14 mouse cellular contexts compared by ENCODE assay signal in the genomic region with DNA sequence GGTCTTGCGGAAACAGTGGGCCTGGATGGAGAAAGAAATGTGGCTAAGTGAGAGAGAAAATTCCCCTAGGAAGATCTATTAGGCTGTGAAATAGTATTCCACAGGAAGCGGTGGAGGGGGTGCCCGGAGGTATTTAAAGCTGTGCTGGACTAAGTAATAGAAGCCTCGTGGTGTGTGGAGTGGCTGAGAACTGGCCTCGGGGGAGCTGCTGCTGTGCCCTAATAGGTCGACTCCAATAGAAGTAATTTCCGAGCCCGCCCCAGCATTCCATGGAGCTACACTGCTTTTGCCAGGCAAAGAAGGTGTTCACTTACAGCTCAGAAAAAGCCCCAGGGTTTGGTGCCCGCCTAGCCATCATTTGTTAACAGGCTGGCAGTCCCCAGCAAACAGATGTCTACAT.
A peak's percentile ranks its signal among the peaks of the same experiment; 100 is the strongest.
DNase-seq lines count a peak whose midpoint lies in the region; ATAC-seq lines count a peak whose summit lies in the region.
"Had no signal": no experiment of that assay in that cellular context is flagged by ENCODE, and none has a peak within 500 bp of the region (broad histone marks: within the 10 kb centered on the region; RNA-seq: fewer than 3 reads in every experiment).

No protein-coding gene starts in this region.

- 47% methylated on average over 9 of the region's 9 CpGs for WGBS in heart, embryonic 12.5 days
- 42% methylated on average over 9 of the region's 9 CpGs for WGBS in hindbrain, embryonic 14.5 days
- 18% methylated on average over 9 of the region's 9 CpGs for WGBS in limb, embryonic 11.5 days

- no peak overlapping the region for H3K9ac ChIP-seq in heart, embryonic 12.5 days
- H3K9ac ChIP-seq in hindbrain, embryonic 14.5 days, result no peak overlapping the region
- no peak overlapping the region for H3K9ac ChIP-seq in limb, embryonic 11.5 days (ENCODE audit: low read length)
- H3K9ac ChIP-seq: neural tube, embryonic 12.5 days had no signal

- DNase-seq in heart, postnatal 14 days, result no peak
- DNase-seq in embryo, embryonic 11 days, result peak; percentile 77
- no peak for DNase-seq in hindbrain, embryonic 14.5 days (ENCODE audit: low spot score)
- peak; percentile 83 for DNase-seq in limb, embryonic 11.5 days (ENCODE audit: low spot score)
- no peak for DNase-seq in spleen, adult 18-20 months
- DNase-seq in adrenal gland, postnatal 14 days, result no peak
- no peak for DNase-seq in layer of hippocampus, adult 18-20 months (ENCODE audit: low spot score in 2 of 2)
- DNase-seq: cerebellum, adult 11 months; heart, adult 18-20 months; lung, postnatal 10 days had no signal

- no peak overlapping the region for H3K4me3 ChIP-seq in heart, embryonic 12.5 days
- H3K4me3 ChIP-seq in hindbrain, embryonic 14.5 days (replicated peaks; ENCODE audit: low read length), result no peak overlapping the region
- H3K4me3 ChIP-seq in limb, embryonic 11.5 days (ENCODE audit: low read depth, low read length), result no peak overlapping the region
- H3K4me3 ChIP-seq: left cerebral cortex, adult 2 months; neural tube, embryonic 12.5 days had no signal

- intact Hi-C loops in heart, postnatal 14 days (cut with DNase I), result no loop called here

- H3K9me3 ChIP-seq in heart, embryonic 12.5 days (replicated peaks), result no peaks in the 10 kb centered on the region
- H3K9me3 ChIP-seq in hindbrain, embryonic 14.5 days (ENCODE audit: control insufficient read depth, low read length), result no peaks in the 10 kb centered on the region
- H3K9me3 ChIP-seq in limb, embryonic 11.5 days (ENCODE audit: control insufficient read depth, low read length), result no peaks in the 10 kb centered on the region
- H3K9me3 ChIP-seq: neural tube, embryonic 12.5 days had no signal

- H3K4me1 ChIP-seq in heart, embryonic 12.5 days (replicated peaks), result peaks cover 23% of the 10 kb centered on the region
- H3K4me1 ChIP-seq in hindbrain, embryonic 14.5 days (replicated peaks; ENCODE audit: control insufficient read depth, insufficient read depth, low read length), result peaks cover 16% of the 10 kb centered on the region
- peaks cover 14% of the 10 kb centered on the region for H3K4me1 ChIP-seq in limb, embryonic 11.5 days (ENCODE audit: control insufficient read depth, insufficient read depth, low read length)
- H3K4me1 ChIP-seq: neural tube, embryonic 12.5 days had no signal

- H3K27ac ChIP-seq in heart, embryonic 12.5 days (ENCODE audit: poor library complexity, severe bottlenecking), result peak overlapping the region; percentile 25; the same call in 1 of the 2 replicates
- H3K27ac ChIP-seq in hindbrain, embryonic 14.5 days, result 0 out of 2 replicates have a peak overlapping the region, but pooled peaks have one; percentile 10
- H3K27ac ChIP-seq in limb, embryonic 11.5 days (replicated peaks; ENCODE audit: low read depth, low read length), result peak overlapping the region; percentile 63
- H3K27ac ChIP-seq: left cerebral cortex, adult 2 months; neural tube, embryonic 12.5 days had no signal

- no peak overlapping the region for H3K4me2 ChIP-seq in heart, embryonic 12.5 days
- H3K4me2 ChIP-seq in hindbrain, embryonic 14.5 days (replicated peaks), result no peak overlapping the region
- no peak overlapping the region for H3K4me2 ChIP-seq in limb, embryonic 11.5 days (ENCODE audit: low read depth, severe bottlenecking)
- H3K4me2 ChIP-seq: neural tube, embryonic 12.5 days had no signal

- H3K36me3 ChIP-seq in heart, embryonic 12.5 days, result no peaks in the 10 kb centered on the region
- no peaks in the 10 kb centered on the region for H3K36me3 ChIP-seq in hindbrain, embryonic 14.5 days (replicated peaks; ENCODE audit: control insufficient read depth, insufficient read depth)
- H3K36me3 ChIP-seq in limb, embryonic 11.5 days (ENCODE audit: control insufficient read depth, insufficient read depth, low read length), result no peaks in the 10 kb centered on the region
- H3K36me3 ChIP-seq: neural tube, embryonic 12.5 days had no signal

- no peaks in the 10 kb centered on the region for H3K27me3 ChIP-seq in heart, embryonic 12.5 days (replicated peaks)
- no peaks in the 10 kb centered on the region for H3K27me3 ChIP-seq in hindbrain, embryonic 14.5 days (ENCODE audit: control insufficient read depth, insufficient read depth, low read length)
- no peaks in the 10 kb centered on the region for H3K27me3 ChIP-seq in limb, embryonic 11.5 days (ENCODE audit: control insufficient read depth, insufficient read depth, low read length)
- H3K27me3 ChIP-seq: neural tube, embryonic 12.5 days had no signal

- ATAC-seq in heart, embryonic 12.5 days (ENCODE audit: insufficient number of reproducible peaks, low FRiP score), result no peak
- ATAC-seq in hindbrain, embryonic 14.5 days (ENCODE audit: low FRiP score), result no peak
- ATAC-seq in limb, embryonic 11.5 days (ENCODE audit: insufficient number of reproducible peaks, low FRiP score, low TSS enrichment, low read depth), result peak; percentile 92
- ATAC-seq: CD4-positive, CD25-positive, alpha-beta regulatory T cell, adult 4 months had no signal

Comparison
In these comparisons a context has a peak if more than half of its experiments do, and no peak if none do; other contexts are left out.
1. H3K27ac ChIP-seq: peak in every context shown above with its lines; median percentile 63 in limb, embryonic 11.5 days; 25 in heart, embryonic 12.5 days; 10 in hindbrain, embryonic 14.5 days.
2. DNase-seq: peak in embryo, embryonic 11 days (single experiment) and limb, embryonic 11.5 days (single experiment); none in heart, postnatal 14 days (0 of 2), hindbrain, embryonic 14.5 days (single experiment), spleen, adult 18-20 months (0 of 2), adrenal gland, postnatal 14 days (single experiment) and layer of hippocampus, adult 18-20 months (0 of 2).